Mouse (Mus musculus) kidney, embryonic 15.5 days (tissue): ENCODE data around the gene Ppp4r4. TPM values are rescaled to one million over a fixed set of nuclear protein-coding genes. Genes with fewer than 3 reads are reported as not detected.
"Not testable (repeated sequence)": the region's sequence is repeated elsewhere in the genome, so short reads cannot be mapped to it uniquely, and the experiment has no call there.

Source experiments
- ATAC-seq: fragments of 200-750 bp; cut with Nextera tagmentation; replicated peaks from 2 replicates; pipeline ENCODE4 v1.8.0; 2017; ENCODE audit warnings: moderate TSS enrichment; ENCODE audit not compliant: low FRiP score
- H3K27ac ChIP-seq: fragments of 300-500 bp; sonication (generic); 2 replicates; pipeline ENCODE4 v1.5.1; 2015; ENCODE audit warnings: mild to moderate bottlenecking, inconsistent platforms
- H3K27me3 ChIP-seq: fragments of 300-500 bp; sonication (generic); 2 replicates; pipeline ENCODE4 v1.6.1; 2015; ENCODE audit warnings: inconsistent platforms
- H3K36me3 ChIP-seq: fragments of 300-500 bp; sonication (generic); 2 replicates; pipeline ENCODE4 v1.6.1; 2015; ENCODE audit warnings: inconsistent platforms
- H3K4me1 ChIP-seq: fragments of 300-500 bp; sonication (generic); 2 replicates; pipeline ENCODE4 v1.6.1; 2015; ENCODE audit warnings: inconsistent platforms
- H3K4me2 ChIP-seq: fragments of 300-500 bp; sonication (generic); 2 replicates; pipeline ENCODE4 v1.6.1; 2015; ENCODE audit warnings: moderate library complexity, mild to moderate bottlenecking, inconsistent platforms
- H3K4me3 ChIP-seq: fragments of 300-500 bp; sonication (generic); replicated peaks from 2 replicates; pipeline ENCODE4 v1.5.1; 2015; ENCODE audit warnings: mild to moderate bottlenecking, inconsistent platforms
- H3K9ac ChIP-seq: fragments of 300-500 bp; sonication (generic); 2 replicates; pipeline ENCODE4 v1.6.1; 2015; ENCODE audit warnings: mild to moderate bottlenecking, inconsistent platforms
- H3K9me3 ChIP-seq: fragments of 300-500 bp; sonication (generic); replicated peaks from 2 replicates; pipeline ENCODE4 v1.6.1; 2016; ENCODE audit warnings: inconsistent platforms
- whole genome bisulfite sequencing: fragments of 180-500 bp; shearing (Covaris S2); methylation state at CpG from one replicate; pipeline ENCODE4 v1.1.7; 2015; ENCODE audit warnings: mixed read lengths; 5-methylcytosine and 5-hydroxymethylcytosine counted together
- polyA plus RNA-seq: library from polyadenylated mRNA; unstranded; fragments of >200 nt; fragmentation: Nextera tagmentation; extraction: Ambion mirVana; gene quantifications from 2 replicates; pipeline ENCODE4 v1.2.1, GENCODE M21; 2015

Gene Ppp4r4
- 1.0 and 1.7 TPM in 2 replicates for polyA plus RNA-seq

GRCm38 (mm10) chr12:103532020-103532648 is at the start of gene Ppp4r4:
Ppp4r4 (plus strand) TSS chr12:103532283.
- peak within 1 kb of the TSS; percentile 72 for H3K4me3 ChIP-seq
- H3K4me1 ChIP-seq = peaks cover 14% of the 10 kb centered on the region
- WGBS = 0% methylated on average over 56 of the region's 74 CpGs
- H3K9ac ChIP-seq = peak within 1 kb of the TSS; percentile 72
- no peak within 1 kb of the TSS for H3K27ac ChIP-seq
- peak within 1 kb of the TSS; percentile 99 for H3K4me2 ChIP-seq
- peak; percentile 97 for ATAC-seq
- H3K36me3 ChIP-seq = no peaks in the 10 kb centered on the region
- H3K9me3 ChIP-seq = no peaks in the 10 kb centered on the region
- peaks cover 13% of the 10 kb centered on the region; the same call in 1 of the 2 replicates for H3K27me3 ChIP-seq

- Histone ChIP-seq H3K4me3 (no peak overlapping the region), H3K4me1 (no peaks in the 10 kb centered on the region), H3K4me2 (no peak overlapping the region), H3K27ac (no peak overlapping the region), H3K27me3 (no peaks in the 10 kb centered on the region), H3K9ac (no peak overlapping the region), H3K36me3 (no peaks in the 10 kb centered on the region), H3K9me3 (no peaks in the 10 kb centered on the region)
- WGBS = 82% methylated on average over 2 of the region's 2 CpGs
- no peak for ATAC-seq
These were observed 49.3 kb upstream of the Ppp4r4 start for GRCm38 (mm10) chr12:103482781-103483180.

- not testable (repeated sequence) for H3K4me2 ChIP-seq, H3K9ac ChIP-seq, H3K27ac ChIP-seq, H3K9me3 ChIP-seq, H3K36me3 ChIP-seq, H3K4me3 ChIP-seq, ATAC-seq, H3K27me3 ChIP-seq, H3K4me1 ChIP-seq
- WGBS = 68% methylated on average over 9 of the region's 9 CpGs
These were observed 47.7 kb upstream of the Ppp4r4 start for GRCm38 (mm10) chr12:103484200-103484972.

GRCm38 (mm10) chr12:103486726-103487125 is 45.4 kb upstream of the Ppp4r4 start:
- Histone ChIP-seq H3K36me3 (no peaks in the 10 kb centered on the region), H3K9ac (no peak overlapping the region), H3K27ac (no peak overlapping the region), H3K9me3 (no peaks in the 10 kb centered on the region), H3K4me3 (no peak overlapping the region), H3K4me1 (no peaks in the 10 kb centered on the region), H3K27me3 (no peaks in the 10 kb centered on the region), H3K4me2 (no peak overlapping the region)
- 77% methylated on average over 1 of the region's 1 CpGs for WGBS
- ATAC-seq = no peak

- H3K9me3 ChIP-seq = no peaks in the 10 kb centered on the region
- no peak overlapping the region for H3K4me2 ChIP-seq
- no peaks in the 10 kb centered on the region for H3K4me1 ChIP-seq
- no peaks in the 10 kb centered on the region for H3K27me3 ChIP-seq
- no peak for ATAC-seq
- H3K9ac ChIP-seq = no peak overlapping the region
- WGBS = 71% methylated on average over 4 of the region's 4 CpGs
- H3K4me3 ChIP-seq = no peak overlapping the region
- no peak overlapping the region for H3K27ac ChIP-seq
- no peaks in the 10 kb centered on the region for H3K36me3 ChIP-seq
These were observed 44.8 kb upstream of the Ppp4r4 start for GRCm38 (mm10) chr12:103487276-103487675.

- ATAC-seq = no peak
- Histone ChIP-seq H3K4me2 (no peak overlapping the region), H3K27ac (no peak overlapping the region), H3K9ac (no peak overlapping the region), H3K27me3 (no peaks in the 10 kb centered on the region), H3K9me3 (no peaks in the 10 kb centered on the region), H3K4me3 (no peak overlapping the region), H3K36me3 (no peaks in the 10 kb centered on the region), H3K4me1 (no peaks in the 10 kb centered on the region)
- WGBS = 65% methylated on average over 2 of the region's 2 CpGs
These were observed 44.3 kb upstream of the Ppp4r4 start for GRCm38 (mm10) chr12:103487750-103488149.

GRCm38 (mm10) chr12:103491091-103491730 is 40.9 kb upstream of the Ppp4r4 start:
- Histone ChIP-seq H3K4me3 (no peak overlapping the region), H3K4me1 (no peaks in the 10 kb centered on the region), H3K36me3 (no peaks in the 10 kb centered on the region), H3K27ac (no peak overlapping the region), H3K9me3 (no peaks in the 10 kb centered on the region), H3K9ac (no peak overlapping the region), H3K4me2 (no peak overlapping the region), H3K27me3 (no peaks in the 10 kb centered on the region)
- 73% methylated on average over 3 of the region's 3 CpGs for WGBS
- no peak for ATAC-seq

GRCm38 (mm10) chr12:103492767-103493166 is 39.3 kb upstream of the Ppp4r4 start:
- H3K4me3 ChIP-seq = no peak overlapping the region
- 0 out of 2 replicates have a peak, but pooled peaks have one; percentile 52 for ATAC-seq
- H3K4me1 ChIP-seq = no peaks in the 10 kb centered on the region
- no peak overlapping the region for H3K4me2 ChIP-seq
- H3K36me3 ChIP-seq = no peaks in the 10 kb centered on the region
- no peaks in the 10 kb centered on the region for H3K27me3 ChIP-seq
- H3K27ac ChIP-seq = no peak overlapping the region
- no peaks in the 10 kb centered on the region for H3K9me3 ChIP-seq
- H3K9ac ChIP-seq = no peak overlapping the region
- WGBS = 44% methylated on average over 5 of the region's 5 CpGs

GRCm38 (mm10) chr12:103494486-103494885 is 37.6 kb upstream of the Ppp4r4 start:
- H3K9me3 ChIP-seq = no peaks in the 10 kb centered on the region
- H3K4me1 ChIP-seq = no peaks in the 10 kb centered on the region
- H3K36me3 ChIP-seq = no peaks in the 10 kb centered on the region
- ATAC-seq = no peak
- H3K4me2 ChIP-seq = no peak overlapping the region
- 23% methylated on average over 6 of the region's 6 CpGs for WGBS
- H3K27me3 ChIP-seq = no peaks in the 10 kb centered on the region
- no peak overlapping the region for H3K4me3 ChIP-seq
- H3K9ac ChIP-seq = no peak overlapping the region
- no peak overlapping the region for H3K27ac ChIP-seq

GRCm38 (mm10) chr12:103498768-103499167 is 33.3 kb upstream of the Ppp4r4 start:
- no peak overlapping the region for H3K27ac ChIP-seq
- no peaks in the 10 kb centered on the region for H3K4me1 ChIP-seq
- H3K27me3 ChIP-seq = no peaks in the 10 kb centered on the region
- no peaks in the 10 kb centered on the region for H3K9me3 ChIP-seq
- no peak overlapping the region for H3K4me2 ChIP-seq
- no peak overlapping the region for H3K9ac ChIP-seq
- no peaks in the 10 kb centered on the region for H3K36me3 ChIP-seq
- 62% methylated on average over 5 of the region's 5 CpGs for WGBS
- no peak overlapping the region for H3K4me3 ChIP-seq
- ATAC-seq = no peak

GRCm38 (mm10) chr12:103499261-103499660 is 32.8 kb upstream of the Ppp4r4 start:
- no peaks in the 10 kb centered on the region for H3K36me3 ChIP-seq
- H3K4me3 ChIP-seq = no peak overlapping the region
- no peak overlapping the region for H3K4me2 ChIP-seq
- H3K27ac ChIP-seq = no peak overlapping the region
- H3K4me1 ChIP-seq = no peaks in the 10 kb centered on the region
- no peaks in the 10 kb centered on the region for H3K27me3 ChIP-seq
- H3K9me3 ChIP-seq = no peaks in the 10 kb centered on the region
- ATAC-seq = no peak
- 78% methylated on average over 2 of the region's 2 CpGs for WGBS
- no peak overlapping the region for H3K9ac ChIP-seq

- Histone ChIP-seq H3K27ac (no peak overlapping the region), H3K27me3 (no peaks in the 10 kb centered on the region), H3K9me3 (no peaks in the 10 kb centered on the region), H3K4me3 (no peak overlapping the region), H3K36me3 (no peaks in the 10 kb centered on the region), H3K9ac (no peak overlapping the region), H3K4me1 (no peaks in the 10 kb centered on the region), H3K4me2 (no peak overlapping the region)
- WGBS = 80% methylated on average over 3 of the region's 3 CpGs
- ATAC-seq = no peak
These were observed 28.8 kb upstream of the Ppp4r4 start for GRCm38 (mm10) chr12:103503300-103503699.
